Mouse (Mus musculus): Measurements from ENCODE around the gene Bcl7c. TPM values are rescaled to one million over a fixed set of nuclear protein-coding genes. Genes with fewer than 3 reads are reported as not detected.
"Not testable (repeated sequence)": the region's sequence is repeated elsewhere in the genome, so short reads cannot be mapped to it uniquely, and the experiment has no call there.

Bcl7c gene
- 10 to 100 TPM; 34.6 to 35.8 TPM for total RNA-seq (2021)

- DNase-seq: peak; percentile 88 to 91
- intact Hi-C loops (cut with DNase I): loop anchor here (1.0 kb wide), 1 partner anchor 33 kb away; no protein-coding TSS in a partner anchor
These were observed at the start of gene Bcl7c for GRCm38 (mm10) chr7:127708207-127709078. Gene Bcl7c, minus strand, starts transcription at chr7:127708933.

GRCm38 (mm10) chr7:127753741-127754140 lies 45.0 kb upstream of the Bcl7c start:
- intact Hi-C loops (cut with DNase I): no loop called here

GRCm38 (mm10) chr7:127753158-127753557 lies 44.4 kb upstream of the Bcl7c start:
- intact Hi-C loops (cut with DNase I): no loop called here
- DNase-seq: no peak

More at GRCm38 (mm10) chr7:127753741-127754140, 45.0 kb upstream of the Bcl7c start:
- DNase-seq: no peak

- intact Hi-C loops (cut with DNase I): no loop called here
- no peak for DNase-seq
These were observed 43.3 kb upstream of the Bcl7c start for GRCm38 (mm10) chr7:127752069-127752468.

GRCm38 (mm10) chr7:127751619-127752018 lies 42.9 kb upstream of the Bcl7c start:
- DNase-seq: no peak
- intact Hi-C loops (cut with DNase I): no loop called here

GRCm38 (mm10) chr7:127750131-127751127 lies 41.7 kb upstream of the Bcl7c start:
- DNase-seq: no peak
- intact Hi-C loops (cut with DNase I): no loop called here

- intact Hi-C loops (cut with DNase I): no loop called here
- no peak for DNase-seq
These were observed 39.5 kb upstream of the Bcl7c start for GRCm38 (mm10) chr7:127748235-127748560.

- no peak for DNase-seq
- intact Hi-C loops (cut with DNase I): no loop called here
These were observed 39.0 kb upstream of the Bcl7c start for GRCm38 (mm10) chr7:127747559-127748234.

GRCm38 (mm10) chr7:127746494-127747491 lies 38.1 kb upstream of the Bcl7c start:
- intact Hi-C loops (cut with DNase I): no loop called here
- DNase-seq: no peak

GRCm38 (mm10) chr7:127745652-127746493 lies 37.1 kb upstream of the Bcl7c start:
- intact Hi-C loops (cut with DNase I): no loop called here
- peak; percentile 89 to 90 for DNase-seq

- intact Hi-C loops (cut with DNase I): no loop called here
- DNase-seq: peak; percentile 82 to 89
These were observed 36.5 kb upstream of the Bcl7c start for GRCm38 (mm10) chr7:127745251-127745651.

GRCm38 (mm10) chr7:127744366-127745045 lies 35.8 kb upstream of the Bcl7c start, which contains the start of gene Fbxl19:
Gene Fbxl19, plus strand, starts transcription at chr7:127744543.
- DNase-seq: peak; percentile 63 to 66

GRCm38 (mm10) chr7:127732066-127732465 lies 23.3 kb upstream of the Bcl7c start, which contains the start of gene Ctf2:
Gene Ctf2, minus strand, starts transcription at chr7:127732166.
- DNase-seq; intact Hi-C loops (cut with DNase I): not testable (repeated sequence)

More at GRCm38 (mm10) chr7:127744366-127745045, 35.8 kb upstream of the Bcl7c start, which contains the start of gene Fbxl19:
- intact Hi-C loops (cut with DNase I): loop anchor here (1.0 kb wide), 2 partner anchors 25 to 69 kb away; no protein-coding TSS in a partner anchor

GRCm38 (mm10) chr7:127730170-127730569 lies 21.4 kb upstream of the Bcl7c start:
- DNase-seq: no peak
- intact Hi-C loops (cut with DNase I): no loop called here

- no peak for DNase-seq
- intact Hi-C loops (cut with DNase I): no loop called here
These were observed 19.2 kb upstream of the Bcl7c start for GRCm38 (mm10) chr7:127727898-127728297.

- no peak for DNase-seq
- intact Hi-C loops (cut with DNase I): no loop called here
These were observed 17.2 kb upstream of the Bcl7c start for GRCm38 (mm10) chr7:127725924-127726323.

GRCm38 (mm10) chr7:127725490-127725889 lies 16.8 kb upstream of the Bcl7c start:
- DNase-seq: no peak
- intact Hi-C loops (cut with DNase I): no loop called here

Measured in heart, postnatal 36 days (tissue).